In genomic region chr19:32388191-32388921, GRCm38 (mm10) we compare ENCODE assay signal across 8 mouse cellular contexts. TPM values are rescaled to one million over a fixed set of nuclear protein-coding genes. Genes with fewer than 3 reads are reported as not detected.
DNase-seq lines count a peak whose midpoint lies in the region; ATAC-seq lines count a peak whose summit lies in the region.

No protein-coding gene starts in this region.

- H3K9ac ChIP-seq in hindbrain, embryonic 16.5 days (ENCODE audit: low read depth, low read length): peak overlapping the region; percentile 89

- peak; percentile 62 for DNase-seq in T-cell, adult 2 months (ENCODE audit: low spot score)
- DNase-seq in cerebellum, postnatal 14 days: peak; percentile 93 to 95
- DNase-seq in frontal cortex, postnatal 36 days (ENCODE audit: low spot score in 2 of 2): peak; percentile 91 to 96
- peak; percentile 87 to 95 for DNase-seq in left cerebral cortex, adult 8-10 months (ENCODE audit: low spot score in 2 of 2)
- DNase-seq in right cerebral cortex, adult 2 months (ENCODE audit: low spot score in 2 of 2): peak; percentile 91
- peak; percentile 83 for DNase-seq in urinary bladder, postnatal 10 days (ENCODE audit: low spot score)

- no peaks in the 10 kb centered on the region for H3K27me3 ChIP-seq in hindbrain, embryonic 16.5 days (replicated peaks; ENCODE audit: control insufficient read depth, insufficient read depth, low read length)

- no peaks in the 10 kb centered on the region for H3K9me3 ChIP-seq in hindbrain, embryonic 16.5 days (ENCODE audit: control insufficient read depth, low read length)

- peak overlapping the region; percentile 68 for H3K4me3 ChIP-seq in hindbrain, embryonic 16.5 days (ENCODE audit: low read length)

- ATAC-seq in hindbrain, embryonic 16.5 days: peak; percentile 90
- ATAC-seq in megakaryocyte, adult 5-6 weeks (ENCODE audit: poor library complexity, severe bottlenecking): peak; percentile 70

- H3K4me2 ChIP-seq in hindbrain, embryonic 16.5 days (ENCODE audit: low read length): peak overlapping the region; percentile 85

- no peaks in the 10 kb centered on the region for H3K36me3 ChIP-seq in hindbrain, embryonic 16.5 days (ENCODE audit: control insufficient read depth, insufficient read depth, low read length)

- H3K27ac ChIP-seq in hindbrain, embryonic 16.5 days (ENCODE audit: low read depth, low read length): peak overlapping the region; percentile 97

- WGBS in hindbrain, embryonic 16.5 days: under 1% methylated on average over 66 of the region's 75 CpGs

- peaks cover 16% of the 10 kb centered on the region for H3K4me1 ChIP-seq in hindbrain, embryonic 16.5 days (ENCODE audit: control insufficient read depth, insufficient read depth, low read depth, low read length)

RNA-seq across cellular contexts. Expression of gene Sgms1, which starts 1.2 kb away (rescaled TPM):
- polyA plus RNA-seq in hindbrain, embryonic 16.5 days (2015; fragmentation: Nextera tagmentation; extraction: Ambion mirVana): 21.7 and 22.9 TPM in 2 replicates
- total RNA-seq in left cerebral cortex, adult 8-10 months (2022): 10 to 100 TPM; 47.5 to 60.8 (median 52.4) TPM
- total RNA-seq in megakaryocyte, adult 5-6 weeks (2015): 45.4 and 48.3 TPM in 2 replicates
- 44.9 and 69.6 TPM in 2 replicates for total RNA-seq in megakaryocyte, adult 5-6 weeks (2017)

Comparison
In these comparisons a context has a peak if more than half of its experiments do, and no peak if none do; other contexts are left out.
1. Peak in every context shown above with its lines: DNase-seq, ATAC-seq, H3K4me3 ChIP-seq and H3K27ac ChIP-seq.